Mouse (Mus musculus) brain, adult 2 months (tissue): ENCODE measurements at regions not wholly inside any gene's neighbourhood (a gene's known extent, or its start where the extent isn't known, plus 50 kb on each side); places are given as distances from the start of the nearest gene placed in this dataset.
A peak's percentile ranks its signal among the peaks of the same experiment; 100 is the strongest.

Experiments
- DNase-seq: peaks from one replicate; pipeline ENCODE4 v3.0.0; 2011; ENCODE audit warnings: low read depth, low spot score

GRCm38 (mm10) chr6:143751076-143752070 lies 584.4 kb downstream of the Etnk1 start:
- DNase-seq: peak; percentile 19

- no peak for DNase-seq
Measured at GRCm38 (mm10) chr6:143757462-143757861, 590.4 kb downstream of the Etnk1 start.

- DNase-seq: no peak
Measured at GRCm38 (mm10) chr6:143768115-143768514, 601.1 kb downstream of the Etnk1 start.
